ENCODE assay signal across 10 mouse cellular contexts in the genomic region with DNA sequence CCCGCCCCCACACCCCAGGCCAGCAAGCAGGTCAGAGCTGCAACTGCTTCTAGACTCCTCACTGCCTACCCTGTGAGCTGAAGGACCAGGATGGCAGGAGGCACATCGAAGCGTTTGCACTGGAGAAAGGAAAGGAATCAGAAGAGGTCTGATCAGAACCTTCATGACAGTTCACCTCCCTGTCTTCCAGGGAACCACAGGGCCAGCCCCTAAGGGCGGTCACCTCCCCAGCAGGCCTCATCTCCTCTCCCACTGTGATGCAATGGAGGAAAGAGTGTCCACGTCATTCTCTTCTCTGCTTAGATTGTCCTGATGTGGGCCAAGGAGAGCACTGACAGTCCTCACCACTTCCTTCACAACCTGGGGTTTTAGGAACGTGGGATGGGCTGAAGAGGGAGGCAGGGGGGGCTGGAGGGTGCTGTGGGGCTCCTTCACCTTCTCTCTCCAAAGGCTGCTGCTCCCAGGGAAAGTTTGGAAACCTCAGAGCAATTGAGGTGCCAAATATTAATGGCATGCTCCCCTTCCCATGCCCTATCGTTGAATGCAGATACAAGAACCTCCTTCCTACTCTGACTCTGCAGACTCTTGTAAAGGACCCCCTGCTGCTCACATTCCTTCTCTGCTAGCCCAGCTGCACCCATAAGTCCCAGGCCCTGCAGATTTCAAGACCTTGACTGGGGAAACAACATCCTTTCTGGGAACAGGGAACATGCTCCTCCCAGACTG. TPM values are rescaled to one million over a fixed set of nuclear protein-coding genes. Genes with fewer than 3 reads are reported as not detected.
DNase-seq lines count a peak whose midpoint lies in the region; ATAC-seq and TF ChIP-seq lines count a peak whose summit lies in the region.
"Had no signal": no experiment of that assay in that cellular context is flagged by ENCODE, and none has a peak within 500 bp of the region (broad histone marks: within the 10 kb centered on the region; RNA-seq: fewer than 3 reads in every experiment).

No protein-coding gene starts in this region.

- H3K36me3 ChIP-seq in forebrain, embryonic 10.5 days (replicated peaks) = no peaks in the 10 kb centered on the region
- H3K36me3 ChIP-seq in forebrain, embryonic 16.5 days (ENCODE audit: control insufficient read depth, insufficient read depth) = no peaks in the 10 kb centered on the region
- no peaks in the 10 kb centered on the region for H3K36me3 ChIP-seq in intestine, postnatal 0 days (ENCODE audit: control insufficient read depth, insufficient read depth)
- H3K36me3 ChIP-seq: midbrain, embryonic 13.5 days had no signal

- TF ChIP-seq CTCF in intestine, postnatal 0 days (IDR thresholded peaks at IDR 0.05; ENCODE audit: low read depth) = no peak

- no peak for DNase-seq in forebrain, embryonic 10.5 days (ENCODE audit: extremely low spot score, low spot score)
- peak; percentile 38 for DNase-seq in ES-CJ7 (ENCODE audit: low read depth, low spot score)
- DNase-seq in monocyte, adult 2 months (ENCODE audit: low read depth in 1 of 2, low spot score in 2 of 2) = peak; percentile 53 to 60
- no peak for DNase-seq in embryo, embryonic 10.5 days (ENCODE audit: low spot score)
- DNase-seq in retina, embryonic 14.5 days (ENCODE audit: low spot score) = no peak
- DNase-seq: cerebellum, adult 11 months had no signal

- ATAC-seq in forebrain, embryonic 16.5 days = no peak
- ATAC-seq in intestine, postnatal 0 days = no peak
- ATAC-seq in erythroblast, adult 5-6 weeks (replicated peaks; ENCODE audit: low FRiP score, poor library complexity, severe bottlenecking) = no peak
- ATAC-seq: midbrain, embryonic 13.5 days had no signal

- no peaks in the 10 kb centered on the region for H3K9me3 ChIP-seq in forebrain, embryonic 10.5 days
- no peaks in the 10 kb centered on the region for H3K9me3 ChIP-seq in forebrain, embryonic 16.5 days (ENCODE audit: control insufficient read depth, low read length)
- no peaks in the 10 kb centered on the region for H3K9me3 ChIP-seq in intestine, postnatal 0 days (ENCODE audit: control insufficient read depth)
- H3K9me3 ChIP-seq: midbrain, embryonic 13.5 days had no signal

- no peak overlapping the region for H3K4me2 ChIP-seq in forebrain, embryonic 16.5 days (ENCODE audit: low read length)
- H3K4me2 ChIP-seq in intestine, postnatal 0 days (replicated peaks; ENCODE audit: low read depth) = no peak overlapping the region
- H3K4me2 ChIP-seq: midbrain, embryonic 13.5 days had no signal

- no peak overlapping the region for H3K9ac ChIP-seq in forebrain, embryonic 16.5 days (replicated peaks; ENCODE audit: low read depth, low read length)
- no peak overlapping the region for H3K9ac ChIP-seq in intestine, postnatal 0 days (ENCODE audit: low read depth, low read length)
- H3K9ac ChIP-seq: midbrain, embryonic 13.5 days had no signal

- H3K27me3 ChIP-seq in forebrain, embryonic 10.5 days (ENCODE audit: poor library complexity, severe bottlenecking) = no peaks in the 10 kb centered on the region
- no peaks in the 10 kb centered on the region for H3K27me3 ChIP-seq in forebrain, embryonic 16.5 days (replicated peaks; ENCODE audit: control insufficient read depth, insufficient read depth, low read length)
- H3K27me3 ChIP-seq in intestine, postnatal 0 days (replicated peaks; ENCODE audit: control insufficient read depth, insufficient read depth, low read length) = no peaks in the 10 kb centered on the region
- H3K27me3 ChIP-seq: midbrain, embryonic 13.5 days had no signal

- 76% methylated on average over 7 of the region's 7 CpGs for WGBS in forebrain, embryonic 10.5 days
- 79% methylated on average over 7 of the region's 7 CpGs for WGBS in forebrain, embryonic 16.5 days
- WGBS in intestine, postnatal 0 days = 60% methylated on average over 7 of the region's 7 CpGs

- H3K27ac ChIP-seq in forebrain, embryonic 10.5 days = 0 out of 2 replicates have a peak overlapping the region, but pooled peaks have one; percentile 5
- H3K27ac ChIP-seq in forebrain, embryonic 16.5 days (ENCODE audit: low read length) = no peak overlapping the region
- peak overlapping the region; percentile 35; the same call in 1 of the 2 replicates for H3K27ac ChIP-seq in intestine, postnatal 0 days (ENCODE audit: low read depth, low read length)
- H3K27ac ChIP-seq: midbrain, embryonic 13.5 days had no signal

- 0 out of 2 replicates have a peak, but pooled peaks cover 3% of the 10 kb centered on the region for H3K4me1 ChIP-seq in forebrain, embryonic 10.5 days
- 0 out of 2 replicates have a peak, but pooled peaks cover 2% of the 10 kb centered on the region for H3K4me1 ChIP-seq in forebrain, embryonic 16.5 days (replicated peaks; ENCODE audit: control insufficient read depth, insufficient read depth, low read length)
- H3K4me1 ChIP-seq in intestine, postnatal 0 days (replicated peaks; ENCODE audit: control insufficient read depth, insufficient read depth, low read length) = no peaks in the 10 kb centered on the region
- H3K4me1 ChIP-seq: midbrain, embryonic 13.5 days had no signal

- no peak overlapping the region for H3K4me3 ChIP-seq in forebrain, embryonic 10.5 days
- H3K4me3 ChIP-seq in forebrain, embryonic 16.5 days (replicated peaks; ENCODE audit: low read length) = no peak overlapping the region
- H3K4me3 ChIP-seq in intestine, postnatal 0 days (ENCODE audit: low read depth, low read length) = no peak overlapping the region
- H3K4me3 ChIP-seq: midbrain, embryonic 13.5 days had no signal

RNA-seq across cellular contexts. Expression of a gene that starts 17.3 kb away (rescaled TPM):
- 3.5 and 3.7 TPM in 2 replicates for polyA plus RNA-seq in forebrain, embryonic 10.5 days (2016; fragmentation: Nextera tagmentation; extraction: Ambion mirVana)
- polyA plus RNA-seq in forebrain, embryonic 16.5 days (2015; fragmentation: Nextera tagmentation; extraction: Ambion mirVana) = 47.8 and 61.8 TPM in 2 replicates
- 1.9 and 2.5 TPM in 2 replicates for polyA plus RNA-seq in intestine, postnatal 0 days (2015; fragmentation: Nextera tagmentation; extraction: Ambion mirVana)
- not detected in 2 replicates for total RNA-seq in erythroblast, adult 5-6 weeks (2015; ENCODE audit: low replicate concordance)
- not detected in 2 replicates for total RNA-seq in erythroblast, adult 5-6 weeks (2017; ENCODE audit: low replicate concordance)

RNA-seq across cellular contexts. Expression of a gene that starts 36.4 kb away (rescaled TPM):
- 1.2 and 1.7 TPM in 2 replicates for polyA plus RNA-seq in forebrain, embryonic 10.5 days (2016; fragmentation: Nextera tagmentation; extraction: Ambion mirVana)
- polyA plus RNA-seq in forebrain, embryonic 16.5 days (2015; fragmentation: Nextera tagmentation; extraction: Ambion mirVana) = 1.7 and 1.8 TPM in 2 replicates
- 2.0 and 3.1 TPM in 2 replicates for polyA plus RNA-seq in intestine, postnatal 0 days (2015; fragmentation: Nextera tagmentation; extraction: Ambion mirVana)
- total RNA-seq in erythroblast, adult 5-6 weeks (2015; ENCODE audit: low replicate concordance) = 33.2 and 59.8 TPM in 2 replicates
- total RNA-seq in erythroblast, adult 5-6 weeks (2017; ENCODE audit: low replicate concordance) = 12.3 and 20.1 TPM in 2 replicates

RNA-seq across cellular contexts. Expression of a gene that starts 47.5 kb away (rescaled TPM):
- polyA plus RNA-seq in forebrain, embryonic 10.5 days (2016; fragmentation: Nextera tagmentation; extraction: Ambion mirVana) = 0.04 and 0.09 TPM in 2 replicates
- polyA plus RNA-seq in forebrain, embryonic 16.5 days (2015; fragmentation: Nextera tagmentation; extraction: Ambion mirVana) = 0.18 and 0.20 TPM in 2 replicates
- polyA plus RNA-seq in intestine, postnatal 0 days (2015; fragmentation: Nextera tagmentation; extraction: Ambion mirVana) = 1.8 and 1.9 TPM in 2 replicates
- not detected in 2 replicates for total RNA-seq in erythroblast, adult 5-6 weeks (2015; ENCODE audit: low replicate concordance)
- total RNA-seq in erythroblast, adult 5-6 weeks (2017; ENCODE audit: low replicate concordance) = not detected in 2 replicates

Comparison
In these comparisons a context has a peak if more than half of its experiments do, and no peak if none do; other contexts are left out.
1. RNA of a gene that starts 17.3 kb away (polyA plus RNA-seq): 47.8 to 61.8 TPM in forebrain, embryonic 16.5 days; 3.5 to 3.7 TPM in forebrain, embryonic 10.5 days and 1.9 to 2.5 TPM in intestine, postnatal 0 days; every median in the first group is over 10 times any median in the second.
2. DNase-seq: peak in ES-CJ7 (single experiment) and monocyte, adult 2 months (2 of 2); none in forebrain, embryonic 10.5 days (single experiment), embryo, embryonic 10.5 days (single experiment) and retina, embryonic 14.5 days (single experiment).